Mouse (Mus musculus): ENCODE data around the gene Esrrb. TPM values are rescaled to one million over a fixed set of nuclear protein-coding genes. Genes with fewer than 3 reads are reported as not detected.

The Esrrb gene
- total RNA-seq (2023; ENCODE audit: inconsistent age): not detected in 4 replicates

DNA sequence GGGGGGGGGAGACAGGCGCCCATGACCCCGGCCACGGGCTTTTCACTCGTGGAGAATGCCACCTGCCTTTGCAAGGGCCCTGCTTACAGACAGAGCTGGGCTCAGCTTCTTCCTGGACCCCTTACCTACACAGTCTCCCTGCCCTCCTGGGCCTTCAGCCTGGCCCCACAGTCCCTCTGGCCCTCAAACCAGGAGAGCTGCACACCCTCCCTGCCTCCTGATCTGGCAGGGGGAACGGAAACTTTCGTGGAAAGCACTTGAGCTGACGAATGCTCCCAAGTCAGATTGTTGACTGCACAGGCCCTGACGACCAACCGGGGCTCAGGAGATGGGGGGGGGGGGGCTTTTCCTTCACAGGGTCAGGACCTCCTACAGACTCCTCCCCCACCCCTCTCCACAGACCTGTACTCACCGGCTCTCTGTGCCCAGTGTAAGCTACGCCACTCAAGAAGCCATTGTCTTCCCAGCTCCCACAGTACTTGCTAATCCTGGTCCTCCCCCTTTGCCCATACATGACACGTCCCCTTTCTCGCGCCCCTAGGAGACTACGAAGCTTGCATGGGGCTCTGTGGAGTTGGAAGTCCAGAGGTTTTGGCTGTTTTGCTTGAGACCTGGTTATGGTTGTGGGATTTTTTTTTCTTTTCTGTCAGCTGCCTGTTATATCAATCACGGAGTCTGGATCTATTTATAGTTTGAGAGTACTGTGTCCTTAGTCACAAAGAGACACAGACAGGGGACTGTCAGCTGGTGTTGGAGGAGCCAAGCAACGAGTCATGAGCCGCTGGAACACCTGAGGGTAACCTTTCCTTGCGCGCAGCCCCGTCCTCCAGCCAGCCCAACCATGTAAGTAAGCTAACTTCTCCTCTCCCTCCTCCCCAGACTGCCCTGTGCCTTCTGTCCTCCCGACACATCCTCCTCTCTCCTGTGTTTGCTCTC is at the start of gene Esrrb:
Esrrb (plus strand) TSS at position 422 of the 936 bp plus-strand sequence.

Other genes with a start within 250 kb of the Esrrb start
- gene Gpatch2l, start 119.3 kb upstream of the Esrrb start, total RNA-seq (2023; ENCODE audit: inconsistent age): 51.7 to 63.6 TPM (median 61.9 TPM) in 4 replicates

All from B cell, adult (primary cell).